In the genomic region with DNA sequence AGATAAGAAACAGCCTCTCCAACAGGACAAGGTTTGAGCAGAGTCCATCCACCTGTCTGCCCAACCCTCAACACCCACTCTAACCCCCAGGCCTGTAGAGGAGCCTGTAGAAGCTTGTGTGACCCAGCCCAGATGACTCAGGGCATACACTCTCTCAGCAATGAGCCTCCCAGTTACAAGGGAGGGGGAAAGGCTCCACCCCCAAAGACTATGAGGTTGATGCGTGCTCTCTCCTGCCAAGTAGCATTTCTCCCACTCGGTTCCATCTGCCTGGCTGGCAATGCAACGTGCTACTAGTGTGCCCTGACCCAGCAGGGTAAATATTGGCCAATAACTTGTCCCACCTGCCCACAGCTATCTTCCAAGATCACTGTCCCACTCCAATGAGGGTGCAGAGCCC, we compare ENCODE assay signal across 14 mouse cellular contexts. TPM values are rescaled to one million over a fixed set of nuclear protein-coding genes. Genes with fewer than 3 reads are reported as not detected.
DNase-seq lines count a peak whose midpoint lies in the region; ATAC-seq and TF ChIP-seq lines count a peak whose summit lies in the region.
"Had no signal": no experiment of that assay in that cellular context is flagged by ENCODE, and none has a peak within 500 bp of the region (broad histone marks: within the 10 kb centered on the region; RNA-seq: fewer than 3 reads in every experiment).

No protein-coding gene starts in this region.

- WGBS in hindbrain, postnatal 0 days, result 56% methylated on average over 3 of the region's 3 CpGs
- 94% methylated on average over 3 of the region's 3 CpGs for WGBS in hindbrain, embryonic 12.5 days

- no peak overlapping the region for H3K9ac ChIP-seq in hindbrain, postnatal 0 days (replicated peaks; ENCODE audit: low read length)
- no peak overlapping the region for H3K9ac ChIP-seq in hindbrain, embryonic 12.5 days
- H3K9ac ChIP-seq: limb, embryonic 13.5 days had no signal

- DNase-seq in hindbrain, postnatal 0 days (ENCODE audit: low spot score), result peak; percentile 39
- DNase-seq in 3T3-L1 (ENCODE audit: low read depth, low spot score) (peak; percentile 52), liver (no peak)
- peak; percentile 89 for DNase-seq in fat pad, adult 2 months (ENCODE audit: extremely low read depth, low read depth, low spot score)
- DNase-seq in left cerebral cortex, adult 8-10 months (ENCODE audit: low spot score in 2 of 2), result no peak
- no peak for DNase-seq in kidney, postnatal 25 days
- DNase-seq: kidney, postnatal 14 days had no signal

- no peak overlapping the region for H3K4me3 ChIP-seq in hindbrain, postnatal 0 days (ENCODE audit: low read length)
- H3K4me3 ChIP-seq in hindbrain, embryonic 12.5 days, result no peak overlapping the region
- no peak overlapping the region for H3K4me3 ChIP-seq in brown adipose tissue, adult 24 weeks (ENCODE audit: insufficient read depth, low read depth, low read length)
- H3K4me3 ChIP-seq: forebrain, embryonic 10.5 days; limb, embryonic 13.5 days had no signal

- H3K27ac ChIP-seq in hindbrain, postnatal 0 days, result no peak overlapping the region
- no peak overlapping the region for H3K27ac ChIP-seq in hindbrain, embryonic 12.5 days
- peak overlapping the region; percentile 60 for H3K27ac ChIP-seq in brown adipose tissue, adult 24 weeks (replicated peaks; ENCODE audit: low read depth, low read length)
- H3K27ac ChIP-seq: forebrain, embryonic 10.5 days; limb, embryonic 13.5 days; macrophage had no signal

- no peak for TF ChIP-seq CTCF in hindbrain, postnatal 0 days (IDR thresholded peaks at IDR 0.05; ENCODE audit: low read depth)

- no peaks in the 10 kb centered on the region for H3K36me3 ChIP-seq in hindbrain, postnatal 0 days (ENCODE audit: insufficient read depth, low read length)
- H3K36me3 ChIP-seq in hindbrain, embryonic 12.5 days, result peaks cover 3% of the 10 kb centered on the region; the same call in 1 of the 2 replicates

- no peaks in the 10 kb centered on the region for H3K9me3 ChIP-seq in hindbrain, postnatal 0 days (ENCODE audit: low read length)
- no peaks in the 10 kb centered on the region for H3K9me3 ChIP-seq in hindbrain, embryonic 12.5 days (replicated peaks)
- H3K9me3 ChIP-seq: forebrain, embryonic 10.5 days; limb, embryonic 13.5 days had no signal

- H3K27me3 ChIP-seq in hindbrain, postnatal 0 days (ENCODE audit: insufficient read depth, low read length), result no peaks in the 10 kb centered on the region
- no peaks in the 10 kb centered on the region for H3K27me3 ChIP-seq in hindbrain, embryonic 12.5 days
- H3K27me3 ChIP-seq: CH12.LX; limb, embryonic 13.5 days had no signal

- ATAC-seq in hindbrain, postnatal 0 days, result no peak
- no peak for ATAC-seq in hindbrain, embryonic 12.5 days (ENCODE audit: low FRiP score)

- no peak overlapping the region for H3K4me2 ChIP-seq in hindbrain, postnatal 0 days (ENCODE audit: low read depth, low read length)
- no peak overlapping the region for H3K4me2 ChIP-seq in hindbrain, embryonic 12.5 days (replicated peaks)
- H3K4me2 ChIP-seq: heart, embryonic 11.5 days; limb, embryonic 13.5 days had no signal

- no peaks in the 10 kb centered on the region for H3K4me1 ChIP-seq in hindbrain, postnatal 0 days (ENCODE audit: insufficient read depth, low read length)
- H3K4me1 ChIP-seq in hindbrain, embryonic 12.5 days, result 0 out of 2 replicates have a peak, but pooled peaks cover 3% of the 10 kb centered on the region
- H3K4me1 ChIP-seq in brown adipose tissue, adult 24 weeks (ENCODE audit: control insufficient read depth, insufficient read depth, insufficient read length, low read length), result peaks cover 37% of the 10 kb centered on the region

RNA-seq across cellular contexts. Expression of gene Il20rb, which starts 19.8 kb away (rescaled TPM):
- total RNA-seq in hindbrain, postnatal 0 days (2014; rRNA removed), result 2.1 and 2.4 TPM in 2 replicates
- polyA plus RNA-seq in hindbrain, postnatal 0 days (2015; fragmentation: Nextera tagmentation; extraction: Ambion mirVana), result 2.3 and 2.7 TPM in 2 replicates
- polyA plus RNA-seq in hindbrain, embryonic 12.5 days (2016; fragmentation: Nextera tagmentation; extraction: Ambion mirVana), result 0.42 and 0.87 TPM in 2 replicates
- polyA plus RNA-seq in brown adipose tissue, adult 24 weeks (2012; ENCODE audit: insufficient read depth, insufficient read length, missing spikeins), result 1.3 TPM in 1 of 2 replicates, not detected in the other
- under 1 TPM; 0.30 to 0.74 (median 0.48) TPM for total RNA-seq in left cerebral cortex, adult 8-10 months (2022)

Comparison
In these comparisons a context has a peak if more than half of its experiments do, and no peak if none do; other contexts are left out.
1. DNase-seq: peak in hindbrain, postnatal 0 days (single experiment), 3T3-L1 (single experiment) and fat pad, adult 2 months (single experiment); none in liver (single experiment), left cerebral cortex, adult 8-10 months (0 of 2) and kidney, postnatal 25 days (0 of 2).